Mouse (Mus musculus): Measurements from ENCODE around the gene Nos2.

The Nos2 gene

DNA sequence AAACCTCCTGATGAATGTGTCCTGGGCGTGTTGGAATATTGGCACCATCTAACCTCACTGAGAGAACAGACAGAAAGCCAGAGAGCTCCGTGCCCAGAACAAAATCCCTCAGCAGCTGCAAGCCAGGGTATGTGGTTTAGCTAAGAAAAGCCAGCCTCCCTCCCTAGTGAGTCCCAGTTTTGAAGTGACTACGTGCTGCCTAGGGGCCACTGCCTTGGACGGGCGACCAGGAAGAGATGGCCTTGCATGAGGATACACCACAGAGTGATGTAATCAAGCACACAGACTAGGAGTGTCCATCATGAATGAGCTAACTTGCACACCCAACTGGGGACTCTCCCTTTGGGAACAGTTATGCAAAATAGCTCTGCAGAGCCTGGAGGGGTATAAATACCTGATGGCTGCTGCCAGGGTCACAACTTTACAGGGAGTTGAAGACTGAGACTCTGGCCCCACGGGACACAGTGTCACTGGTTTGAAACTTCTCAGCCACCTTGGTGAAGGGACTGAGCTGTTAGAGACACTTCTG lies at the start of gene Nos2:
Gene Nos2 (plus strand): TSS at position 377 of the 529 bp plus-strand sequence.
- no peak for DNase-seq

DNA sequence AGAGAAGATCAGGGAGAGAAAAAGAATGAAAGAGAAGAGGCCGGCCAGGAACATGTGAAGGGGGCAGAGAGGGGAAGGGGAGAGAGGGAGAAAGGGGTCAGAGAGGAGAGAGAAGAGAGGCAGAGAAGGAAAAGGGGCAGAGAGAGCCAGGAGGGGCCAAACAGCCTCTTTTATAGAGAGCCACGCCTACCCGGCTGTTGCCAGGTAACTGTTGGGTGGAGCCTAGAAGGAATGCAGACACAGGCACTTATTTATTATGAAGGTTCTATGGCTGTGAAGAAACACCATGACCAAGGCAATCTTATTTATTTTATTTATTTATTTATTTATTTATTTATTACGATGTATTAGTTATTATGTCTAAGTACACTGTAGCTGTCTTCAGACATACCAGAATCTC lies 49.7 kb upstream of the Nos2 start:
- no peak for DNase-seq

DNA sequence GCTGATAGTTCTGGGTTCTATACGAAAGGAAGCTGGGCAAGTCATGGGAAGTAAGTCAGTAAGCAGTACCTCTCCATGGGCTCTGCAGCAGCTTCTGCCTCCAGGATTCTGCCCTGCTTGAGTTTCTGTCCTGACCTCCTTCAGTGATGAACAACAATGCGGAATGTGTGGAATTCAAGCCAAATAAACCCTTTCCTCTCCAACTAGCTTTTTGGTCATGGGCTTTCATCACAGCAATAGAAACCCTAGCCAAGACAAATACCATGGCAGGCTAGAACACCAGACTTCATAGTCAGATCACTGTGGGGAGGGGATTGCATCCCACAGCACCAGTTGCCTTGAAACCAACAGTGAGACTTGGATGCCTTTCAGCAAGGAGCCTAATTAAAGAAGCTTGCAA lies 47.8 kb upstream of the Nos2 start:
- no peak for DNase-seq

DNA sequence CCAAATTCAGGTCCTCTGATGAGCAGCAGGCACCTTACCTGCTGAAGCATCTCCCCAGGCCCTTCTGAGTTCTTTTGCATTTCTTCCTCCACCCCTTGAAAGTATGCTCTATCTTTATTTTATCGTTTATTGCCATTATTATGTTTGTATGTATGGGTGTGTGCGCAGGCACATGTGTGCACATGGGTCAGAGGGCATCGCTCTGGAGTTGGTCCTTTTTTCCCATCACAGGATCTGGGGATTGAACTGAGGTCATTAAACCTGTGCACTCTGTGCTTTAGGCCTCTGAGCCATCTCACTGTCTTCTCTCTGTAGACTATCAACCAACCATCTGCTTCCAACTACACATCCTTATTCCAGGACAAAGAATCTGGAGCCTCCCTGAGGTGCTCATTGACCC lies 40.9 kb upstream of the Nos2 start:
- no peak for DNase-seq

DNA sequence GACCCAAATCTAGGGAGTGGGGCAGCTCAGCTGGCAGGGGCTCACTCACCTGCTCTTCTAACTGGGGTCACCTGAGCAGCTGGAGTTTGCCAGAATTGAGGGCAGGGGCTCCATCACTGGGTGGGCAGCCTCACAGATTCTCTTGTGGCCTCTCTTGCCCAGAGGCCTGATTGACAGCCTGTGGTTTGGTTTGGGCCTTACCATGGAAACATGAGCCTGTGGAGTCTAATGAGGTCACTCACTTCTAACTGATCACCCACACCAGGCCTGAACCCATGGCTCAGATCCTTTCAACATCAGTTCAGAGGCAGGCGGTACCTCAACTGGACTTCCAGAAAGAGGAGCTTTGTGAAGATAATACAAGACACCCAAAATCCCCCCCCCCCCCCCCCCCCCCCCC lies 33.9 kb upstream of the Nos2 start:
- no peak for DNase-seq

DNA sequence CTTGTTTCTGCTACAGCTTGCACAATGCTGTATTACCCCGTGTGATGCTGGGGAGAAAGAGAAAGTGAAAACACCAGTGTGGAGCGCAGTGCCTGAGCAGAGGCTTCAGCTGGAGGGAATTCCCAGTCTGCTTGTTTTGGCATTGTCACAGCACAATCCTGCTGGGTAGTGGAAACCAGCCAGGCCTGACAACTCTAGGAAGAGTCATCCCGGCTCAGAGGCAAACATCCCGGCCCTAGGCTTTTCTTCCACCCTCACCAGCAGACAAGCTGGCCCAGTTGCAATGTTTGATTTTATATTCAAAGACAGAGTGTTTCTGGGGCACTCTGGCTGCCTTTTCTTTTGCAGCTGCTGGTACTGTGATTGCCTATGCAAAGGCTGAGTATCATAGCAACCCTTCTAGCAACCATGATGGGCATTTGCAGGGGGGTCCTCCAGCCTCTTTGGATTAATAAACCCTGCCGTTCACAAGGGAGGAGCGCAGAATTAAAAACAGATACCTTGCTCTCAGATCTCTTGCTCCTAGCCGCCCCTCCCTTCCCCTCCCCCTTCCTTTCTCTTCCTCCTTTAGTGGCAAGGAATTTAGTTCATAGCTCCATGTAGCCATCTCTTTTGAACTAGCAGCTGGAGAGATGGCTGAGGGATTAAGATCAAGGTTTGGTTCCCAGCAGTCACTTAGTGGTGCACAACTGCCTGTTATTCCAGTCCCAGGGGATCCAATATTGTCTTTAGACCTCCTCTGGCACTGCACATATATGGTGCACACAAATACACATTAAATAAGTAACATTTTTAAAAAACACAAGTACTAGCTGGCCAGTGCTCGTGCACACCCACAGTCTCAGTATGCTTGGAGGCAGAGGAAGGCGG lies 33.2 kb upstream of the Nos2 start:
- peak; percentile 72 to 78 for DNase-seq

DNA sequence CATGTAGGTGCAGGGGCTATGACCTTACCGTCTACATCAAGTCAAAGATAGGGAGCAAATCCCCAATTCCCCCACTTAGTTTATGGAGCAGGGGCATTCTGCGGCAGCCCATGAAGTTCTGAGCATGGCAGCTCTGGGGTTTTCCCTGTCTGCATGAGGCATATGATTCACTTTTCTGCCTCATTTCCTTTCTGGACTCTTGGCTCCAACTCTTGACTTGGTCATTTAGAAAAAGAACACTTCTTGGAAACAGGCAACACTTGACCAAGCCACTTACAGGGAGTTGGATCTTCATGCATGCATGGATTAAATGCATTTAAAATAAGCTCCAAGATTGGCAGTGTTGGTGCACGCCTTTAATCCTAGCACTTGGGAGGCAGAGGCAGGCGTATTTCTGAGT lies 31.4 kb upstream of the Nos2 start:
- no peak for DNase-seq

DNA sequence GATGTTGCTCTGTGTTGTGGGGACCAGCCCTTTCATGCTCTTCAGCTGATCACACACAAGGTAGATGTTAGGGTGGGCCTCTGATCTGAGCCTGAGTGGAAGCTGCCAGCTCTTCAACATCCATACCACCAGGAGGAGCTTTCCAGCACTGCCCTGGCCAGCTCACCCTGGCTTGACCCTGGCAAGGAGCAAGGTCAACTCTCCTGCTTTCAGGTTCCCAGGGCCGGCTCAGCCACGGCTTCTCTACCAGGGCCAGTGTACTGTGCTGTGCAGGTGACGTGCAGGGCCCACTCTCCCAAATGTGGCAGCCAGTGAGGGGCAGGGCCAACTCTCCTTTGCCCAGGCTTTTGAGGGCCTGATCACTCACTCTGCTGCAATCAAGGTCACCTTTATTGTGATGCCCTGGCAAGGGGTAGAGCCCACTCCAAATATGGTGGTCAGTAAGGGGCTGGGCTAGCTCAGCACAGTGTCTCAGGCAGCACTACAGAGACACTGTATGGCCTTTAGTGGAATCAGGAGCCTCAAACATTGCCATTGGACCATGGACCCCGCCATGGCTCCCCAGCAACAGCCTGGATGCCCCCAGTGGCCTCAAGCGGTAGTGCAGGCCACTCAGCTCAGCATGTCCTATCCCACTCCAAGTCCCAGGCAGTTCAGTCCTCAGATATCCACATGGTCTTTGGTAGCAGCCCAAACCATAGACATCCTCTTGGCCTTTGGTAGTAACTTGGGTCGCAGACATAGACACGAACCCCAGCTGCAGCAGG lies 24.0 kb upstream of the Nos2 start:
- no peak for DNase-seq

DNA sequence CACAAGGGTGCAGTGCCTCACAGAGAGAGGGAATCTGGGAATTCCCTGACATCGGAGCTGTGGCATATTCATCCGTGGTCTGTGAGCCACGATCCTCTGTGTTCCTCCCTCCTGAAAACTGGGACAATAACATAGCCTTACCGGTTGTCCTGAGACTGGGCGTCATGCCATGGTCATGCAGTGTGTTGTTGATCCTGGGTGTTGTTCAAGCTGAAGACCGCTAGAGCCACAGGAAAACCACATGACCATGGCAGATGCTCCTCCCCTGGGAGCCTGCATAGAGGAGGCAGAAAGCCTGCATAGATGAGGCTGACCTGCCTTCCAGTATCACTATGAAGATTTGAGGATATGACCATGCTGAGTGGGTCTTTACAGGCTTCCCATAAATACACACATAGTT lies 5.1 kb upstream of the Nos2 start:
- DNase-seq, result peak; percentile 12 to 14

DNA sequence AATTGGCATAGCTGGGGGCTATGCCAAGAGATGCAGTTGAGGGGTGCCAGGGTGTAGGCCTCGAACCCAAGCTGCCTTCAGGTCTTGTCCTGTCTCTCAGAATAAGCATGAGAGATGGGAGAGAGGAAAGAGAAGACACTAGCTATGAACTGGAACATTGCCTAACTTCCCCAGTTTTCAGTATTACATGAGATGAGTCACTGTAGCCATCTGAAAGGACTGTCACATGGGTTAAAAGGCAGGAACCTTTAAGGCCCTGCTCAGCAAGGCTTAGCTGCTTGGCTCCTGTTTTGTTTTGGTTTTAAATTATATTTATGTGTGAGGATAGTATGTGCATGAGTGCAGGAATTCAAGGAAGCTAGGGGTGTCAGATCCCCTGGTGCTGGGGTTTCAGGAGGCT lies 4.2 kb upstream of the Nos2 start:
- DNase-seq, result no peak

DNA sequence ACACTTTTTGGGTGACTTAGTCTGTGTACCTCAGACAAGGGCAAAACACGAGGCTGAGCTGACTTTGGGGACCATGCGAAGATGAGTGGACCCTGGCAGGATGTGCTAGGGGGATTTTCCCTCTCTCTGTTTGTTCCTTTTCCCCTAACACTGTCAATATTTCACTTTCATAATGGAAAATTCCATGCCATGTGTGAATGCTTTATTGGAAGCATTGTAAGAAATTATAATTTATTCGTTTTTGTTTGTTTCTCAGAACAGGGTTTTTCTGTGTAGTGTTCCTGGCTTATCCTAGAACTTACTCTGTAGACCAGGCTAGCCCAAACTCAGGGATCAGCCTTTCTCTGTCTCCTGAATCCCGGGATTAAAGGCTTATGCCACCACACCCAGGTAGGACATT lies 842 bp upstream of the Nos2 start:
- no peak for DNase-seq

DNA sequence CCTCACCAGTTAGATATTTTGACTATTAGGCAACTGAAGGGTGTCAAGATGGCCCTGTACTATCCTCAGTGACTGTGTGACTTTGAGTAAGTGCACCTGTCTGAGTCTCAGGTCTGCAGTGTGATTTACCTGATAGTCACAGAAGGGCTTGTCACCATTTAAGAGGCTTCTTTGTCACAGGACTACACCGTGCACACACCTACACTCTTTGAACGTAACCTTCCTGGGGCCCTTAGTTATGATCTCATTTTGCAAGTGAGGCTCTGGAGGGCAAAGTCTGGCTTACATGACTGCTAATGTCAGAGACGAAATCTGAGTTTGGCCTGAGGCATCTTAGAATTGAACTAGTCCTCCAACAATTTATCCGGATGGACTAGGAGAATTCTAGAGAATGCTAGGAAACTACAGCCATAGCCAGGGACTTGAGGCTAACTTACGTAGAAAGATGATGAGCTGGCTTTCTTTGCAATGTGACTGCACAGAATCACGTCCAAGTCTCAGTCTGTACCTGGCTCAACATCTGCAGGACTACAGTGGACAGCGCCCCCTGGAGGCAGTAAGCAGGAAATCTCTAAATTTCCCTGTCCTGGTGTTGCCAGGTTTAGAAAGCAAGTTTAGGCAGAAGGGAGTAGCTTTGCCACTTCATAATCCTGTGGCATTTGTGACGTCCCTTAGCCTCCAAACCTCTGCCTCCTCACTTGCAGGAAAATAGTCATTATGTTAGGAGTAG lies 2.3 kb downstream of the Nos2 start:
- peak; percentile 14 to 19 for DNase-seq

DNA sequence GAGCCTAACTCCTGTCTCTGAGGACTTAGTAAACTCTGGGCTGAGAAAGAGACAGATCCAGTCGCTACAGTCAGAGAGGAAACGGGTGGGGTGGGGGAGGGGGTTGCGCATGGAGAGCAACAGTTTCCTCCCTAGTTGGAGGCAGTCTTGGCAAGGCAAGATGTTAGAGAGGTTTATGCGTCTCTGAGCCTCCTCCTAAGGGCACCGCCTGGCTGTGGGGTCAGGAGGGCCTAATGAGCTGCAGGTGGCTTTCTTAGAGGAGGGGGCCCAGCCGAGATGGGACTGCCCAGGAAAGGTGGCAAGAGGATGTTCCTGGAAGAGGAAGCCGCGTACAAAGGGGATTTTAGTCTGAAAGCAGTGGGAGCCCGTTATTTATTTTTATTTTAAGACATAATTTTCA lies 3.5 kb downstream of the Nos2 start:
- no peak for DNase-seq

DNA sequence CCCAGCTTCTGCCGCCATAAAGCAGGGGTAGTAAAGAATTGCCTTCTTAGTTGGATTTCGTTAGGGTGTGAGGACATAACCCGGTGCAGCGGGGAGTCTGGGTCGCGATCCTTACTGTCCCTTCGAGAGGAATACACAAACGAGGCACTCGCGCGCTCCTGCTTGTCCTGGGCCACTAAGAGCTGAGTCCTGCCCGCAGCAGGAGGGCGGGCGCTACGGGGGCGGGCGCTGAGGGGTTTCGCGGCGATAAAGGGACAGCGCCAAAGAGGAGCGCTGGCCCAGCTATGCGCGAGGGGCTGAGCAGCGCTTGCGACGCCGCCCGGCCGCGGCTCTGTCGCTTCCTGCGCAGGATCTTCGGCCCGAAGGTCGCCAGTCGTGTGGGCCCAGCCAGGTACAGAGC lies 4.3 kb downstream of the Nos2 start:
- no peak for DNase-seq

DNA sequence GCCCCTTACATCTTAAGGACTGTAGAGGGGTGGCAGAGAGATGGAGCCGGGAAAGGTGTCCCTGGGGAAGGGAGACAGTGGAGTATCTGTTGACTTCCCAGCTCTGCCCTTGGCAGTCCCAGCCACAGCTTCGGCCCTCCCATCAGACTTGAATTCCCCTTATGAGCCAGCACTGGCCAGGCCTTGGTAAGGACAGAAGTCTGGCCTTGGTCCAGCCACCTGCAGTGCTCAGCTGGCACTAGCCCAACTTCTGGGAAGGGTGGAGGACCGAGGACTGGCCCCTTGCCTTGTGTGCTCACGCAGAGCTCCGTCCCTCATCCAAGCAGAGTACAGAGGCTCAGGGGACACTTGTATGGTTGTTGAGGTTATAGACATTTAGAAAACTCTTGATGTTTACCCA lies 8.8 kb downstream of the Nos2 start:
- DNase-seq, result peak; percentile 68 to 71

DNA sequence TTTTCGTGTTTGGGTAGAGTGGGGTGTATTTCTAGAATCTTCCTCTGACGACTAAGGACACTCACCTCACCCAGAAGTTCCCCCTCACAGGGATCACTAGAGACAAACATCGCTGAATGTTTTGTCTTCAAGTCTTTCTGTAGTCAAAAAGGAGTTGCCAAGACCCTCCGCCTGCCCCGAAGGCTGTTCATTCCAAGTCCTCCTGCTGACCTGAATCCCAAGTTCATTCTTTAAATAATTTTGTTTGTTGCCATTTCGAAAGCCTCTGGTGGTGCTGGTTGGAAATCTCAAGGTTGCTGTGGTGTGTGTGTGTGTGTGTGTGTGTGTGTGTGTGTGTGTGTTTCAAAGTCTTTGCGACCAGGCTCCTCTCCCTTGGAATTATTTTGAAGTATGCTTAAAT lies 13.7 kb downstream of the Nos2 start:
- no peak for DNase-seq

DNA sequence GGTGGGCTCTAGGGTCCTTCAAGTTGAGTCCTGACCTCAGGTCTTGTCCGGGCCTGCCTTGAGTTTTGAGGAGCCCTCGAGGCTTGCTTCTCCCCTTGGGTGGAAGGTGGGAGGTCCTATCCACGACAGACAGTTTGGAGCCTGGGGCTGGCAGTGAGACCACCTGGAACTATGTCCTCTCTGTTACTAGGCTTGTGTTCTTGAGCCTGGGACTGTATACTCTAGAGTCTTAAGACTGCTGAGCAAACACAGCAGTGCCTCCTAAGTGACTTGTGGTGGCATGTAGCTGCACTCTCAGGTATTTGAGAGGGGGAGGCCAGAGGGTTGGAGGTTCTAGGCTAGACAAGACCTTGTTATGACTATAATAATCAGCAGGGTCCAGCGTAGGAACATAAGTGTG lies 14.1 kb downstream of the Nos2 start:
- no peak for DNase-seq

DNA sequence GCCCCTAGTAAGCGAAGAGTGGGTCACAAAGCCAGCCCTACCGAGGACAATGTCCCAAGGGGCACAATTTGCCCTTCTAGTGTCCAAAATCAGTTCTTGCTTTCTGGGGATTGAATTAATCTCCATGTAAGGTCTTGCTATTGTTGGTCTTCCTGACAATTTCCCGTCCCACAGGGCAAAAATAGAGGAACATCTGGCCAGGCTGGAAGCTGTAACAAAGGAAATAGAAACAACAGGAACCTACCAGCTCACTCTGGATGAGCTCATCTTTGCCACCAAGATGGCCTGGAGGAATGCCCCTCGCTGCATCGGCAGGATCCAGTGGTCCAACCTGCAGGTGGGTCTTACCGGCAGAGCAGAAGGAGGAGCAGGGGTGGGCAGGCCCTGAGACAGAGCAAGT lies 14.6 kb downstream of the Nos2 start:
- no peak for DNase-seq

DNA sequence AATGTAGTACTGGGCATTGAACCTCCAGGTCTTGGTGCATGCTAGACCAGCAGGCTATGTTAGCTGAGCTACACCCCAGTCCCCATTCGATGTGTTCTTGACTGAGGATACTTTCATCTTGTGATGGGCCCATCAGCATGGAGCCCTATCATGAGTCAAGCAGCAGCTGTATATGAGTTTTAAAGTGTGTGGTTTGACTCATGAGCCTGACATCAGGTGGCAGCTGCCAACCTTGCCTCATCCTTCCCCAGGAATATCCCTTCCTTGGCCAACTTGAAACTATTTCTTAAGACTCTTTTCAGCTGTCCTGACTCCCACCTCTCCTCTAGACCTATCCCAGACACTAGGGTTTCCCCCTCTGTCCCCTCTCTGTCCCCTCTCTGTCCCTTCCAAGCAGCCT lies 22.5 kb downstream of the Nos2 start:
- DNase-seq, result no peak

DNA sequence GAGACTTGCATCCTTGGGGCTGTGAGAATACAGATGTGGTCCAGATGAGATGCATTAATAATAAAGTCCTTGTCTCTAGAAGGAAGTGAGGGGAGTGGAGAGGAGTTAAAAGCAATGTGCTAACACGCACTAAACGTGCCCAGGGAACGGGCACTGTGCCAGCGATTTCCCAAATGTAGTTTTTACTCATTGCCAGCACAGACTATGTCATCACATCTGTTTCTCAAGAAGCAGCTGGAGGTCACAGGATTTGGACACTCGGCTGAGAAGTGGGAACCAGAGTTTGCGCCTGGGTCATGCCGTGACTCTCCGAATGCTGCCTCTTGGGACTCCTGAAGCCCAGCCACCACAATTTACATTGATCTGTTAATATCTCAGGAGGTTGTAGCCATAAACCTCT lies 29.8 kb downstream of the Nos2 start:
- no peak for DNase-seq

DNA sequence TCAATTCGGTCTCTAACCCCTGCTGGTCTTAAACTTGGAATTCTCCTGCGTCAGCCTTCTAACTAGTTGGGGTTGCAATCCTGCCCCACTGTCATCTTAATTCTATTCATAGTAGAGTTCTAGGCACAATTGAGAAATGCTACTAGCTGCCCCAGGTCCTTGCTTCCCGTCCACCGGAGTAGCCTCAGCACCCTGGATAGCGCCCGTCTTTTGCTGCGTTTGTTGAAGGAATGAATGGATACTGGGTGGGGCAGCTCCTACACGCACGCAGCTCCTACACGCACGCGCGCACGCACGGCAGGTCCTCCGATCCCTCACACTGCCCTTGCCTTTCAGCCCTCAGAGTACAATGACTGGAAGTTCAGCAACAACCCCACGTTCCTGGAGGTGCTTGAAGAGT lies 31.9 kb downstream of the Nos2 start:
- DNase-seq, result no peak

DNA sequence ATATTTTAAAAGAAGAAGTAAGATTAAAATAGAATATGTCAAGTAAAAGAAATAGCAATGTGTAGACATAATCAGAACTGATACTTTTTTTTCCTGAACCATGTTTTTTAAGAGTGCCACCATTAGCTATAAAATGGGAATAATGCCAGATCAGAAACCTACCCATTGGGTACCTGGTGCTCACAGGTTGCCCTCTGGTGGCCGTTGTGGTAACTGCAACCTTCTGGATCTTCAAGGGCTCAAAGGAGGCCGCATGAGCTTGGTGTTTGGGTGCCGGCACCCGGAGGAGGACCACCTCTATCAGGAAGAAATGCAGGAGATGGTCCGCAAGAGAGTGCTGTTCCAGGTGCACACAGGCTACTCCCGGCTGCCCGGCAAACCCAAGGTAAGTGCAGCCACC lies 35.7 kb downstream of the Nos2 start:
- peak; percentile 76 to 83 for DNase-seq

DNA sequence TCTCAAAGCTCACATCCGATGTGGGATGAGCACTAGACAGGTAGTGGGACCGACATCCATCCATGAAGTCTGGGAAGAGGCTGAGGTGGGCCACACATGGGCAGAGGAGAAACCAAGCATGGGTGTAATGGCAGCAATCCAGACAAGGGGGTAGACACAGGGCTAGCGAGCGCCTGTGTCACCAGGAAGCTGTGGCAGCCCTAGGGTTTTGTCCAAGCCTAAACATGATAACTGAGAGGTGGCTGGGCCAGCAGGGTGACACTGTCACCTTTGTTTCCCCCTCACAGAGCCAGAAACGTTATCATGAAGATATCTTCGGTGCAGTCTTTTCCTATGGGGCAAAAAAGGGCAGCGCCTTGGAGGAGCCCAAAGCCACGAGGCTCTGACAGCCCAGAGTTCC lies 38.8 kb downstream of the Nos2 start:
- no peak for DNase-seq
